Mouse (Mus musculus) thymus, postnatal 25 days (tissue): ENCODE results near the gene Nrip1.

ENCODE experiments used
- DNase-seq: peaks from one replicate; pipeline ENCODE4 v3.0.0; 2022

Gene Nrip1

DNA sequence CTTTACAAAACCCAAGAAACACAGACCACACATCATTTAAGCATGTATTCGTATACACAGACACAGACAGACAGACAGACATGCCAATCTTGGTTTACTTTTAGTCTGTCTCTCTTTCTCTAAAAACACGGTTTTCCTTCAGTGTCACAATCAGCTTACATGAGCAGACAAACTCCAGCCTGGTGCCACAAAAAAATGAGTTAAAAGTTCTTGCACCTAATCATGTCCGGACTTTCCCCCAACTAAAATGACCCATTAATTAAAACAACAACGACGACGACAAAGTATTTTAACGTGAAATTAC is 2.1 kb downstream of the Nrip1 start:
- DNase-seq: no peak

DNA sequence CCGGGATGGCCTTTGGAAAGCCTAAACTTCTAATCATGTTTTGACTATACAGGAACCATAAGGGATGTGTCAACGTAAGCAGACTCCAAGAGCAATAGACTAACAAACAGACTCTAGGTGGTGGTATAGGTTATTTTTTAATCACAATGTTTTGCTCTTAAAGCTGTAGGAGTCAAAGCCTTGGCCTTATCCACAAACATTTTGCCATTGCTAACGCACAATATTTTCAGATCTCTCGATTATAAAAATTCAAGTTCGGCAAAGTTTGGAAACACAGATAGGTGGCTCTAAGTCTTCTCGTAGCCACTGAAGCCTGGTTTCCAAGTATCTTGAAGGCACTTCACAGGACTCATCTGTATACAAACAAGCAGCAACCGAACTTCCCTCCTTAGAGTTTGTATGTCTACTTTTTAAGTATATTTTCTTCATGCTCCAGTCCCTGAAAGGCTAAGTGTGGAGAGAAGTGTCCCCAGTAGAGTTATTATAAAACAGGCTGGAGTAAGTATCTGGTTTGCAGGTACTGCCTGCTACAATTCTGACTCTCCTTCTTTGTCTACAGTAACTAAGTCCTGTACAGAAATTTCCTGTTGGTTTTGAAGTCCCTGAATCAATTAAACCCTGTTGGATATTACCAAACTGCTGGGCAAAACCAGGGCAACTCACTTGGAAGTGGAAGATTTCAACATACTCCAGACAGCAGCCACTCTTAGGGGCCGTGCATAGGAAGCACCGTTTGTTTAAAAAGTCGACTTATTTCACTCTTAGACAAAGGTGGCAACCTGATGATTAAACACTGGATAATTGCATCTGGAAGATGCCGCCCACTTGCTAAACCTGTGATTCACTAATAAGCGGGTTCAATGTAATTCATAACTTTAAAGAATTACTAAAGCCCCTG is 2.7 kb downstream of the Nrip1 start:
- peak; percentile 39 for DNase-seq

DNA sequence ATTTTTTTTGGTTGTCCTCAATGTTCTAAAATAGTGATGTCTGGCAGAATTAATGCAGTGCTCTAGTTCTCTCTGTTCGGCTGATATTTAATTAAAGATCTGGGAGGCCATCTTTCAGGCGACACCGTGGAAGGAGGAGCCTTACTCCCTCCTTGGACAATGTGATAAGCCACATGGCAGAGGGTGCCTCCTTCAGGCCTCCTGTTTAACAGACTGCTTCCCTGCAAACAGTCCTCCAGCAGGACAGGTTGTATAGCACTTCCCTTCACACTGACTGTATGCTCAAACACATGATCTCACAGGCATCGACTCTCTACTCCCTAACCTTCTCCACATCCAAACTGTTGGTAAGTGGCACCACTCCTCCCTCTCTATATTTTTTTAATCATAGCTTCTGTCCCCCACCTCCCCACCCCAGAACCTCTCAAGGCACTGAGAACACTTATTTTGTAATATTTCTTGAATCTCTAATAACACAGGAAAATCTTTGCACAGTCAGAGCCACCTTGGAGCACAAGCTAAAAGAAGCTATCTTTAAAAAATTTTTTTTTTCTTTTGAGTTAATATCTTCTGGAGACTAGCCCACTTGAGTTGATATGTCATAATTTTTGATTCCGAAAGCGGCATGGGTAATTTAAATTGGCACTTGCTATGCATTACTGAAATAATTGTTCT is 3.4 kb downstream of the Nrip1 start:
- DNase-seq: peak; percentile 47

DNA sequence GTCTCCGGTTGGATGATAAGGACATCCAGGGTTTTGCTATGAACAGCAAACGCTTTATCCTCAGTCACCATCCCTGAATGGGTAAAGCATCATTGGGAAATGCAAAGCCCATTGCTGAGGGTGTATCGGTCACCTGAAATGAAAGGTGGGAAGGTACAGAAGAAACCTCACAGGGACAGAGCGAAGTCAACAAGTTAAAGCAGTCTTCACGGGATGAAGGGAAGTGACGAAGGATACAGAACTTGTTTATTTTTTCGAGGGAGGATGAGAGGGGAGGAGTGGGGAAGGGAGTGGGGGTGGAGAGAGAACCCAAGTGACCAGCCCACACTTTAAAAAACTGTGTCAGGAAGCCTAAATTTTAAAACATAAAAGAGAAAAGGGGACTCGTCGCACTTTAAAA is 4.4 kb downstream of the Nrip1 start:
- no peak for DNase-seq

DNA sequence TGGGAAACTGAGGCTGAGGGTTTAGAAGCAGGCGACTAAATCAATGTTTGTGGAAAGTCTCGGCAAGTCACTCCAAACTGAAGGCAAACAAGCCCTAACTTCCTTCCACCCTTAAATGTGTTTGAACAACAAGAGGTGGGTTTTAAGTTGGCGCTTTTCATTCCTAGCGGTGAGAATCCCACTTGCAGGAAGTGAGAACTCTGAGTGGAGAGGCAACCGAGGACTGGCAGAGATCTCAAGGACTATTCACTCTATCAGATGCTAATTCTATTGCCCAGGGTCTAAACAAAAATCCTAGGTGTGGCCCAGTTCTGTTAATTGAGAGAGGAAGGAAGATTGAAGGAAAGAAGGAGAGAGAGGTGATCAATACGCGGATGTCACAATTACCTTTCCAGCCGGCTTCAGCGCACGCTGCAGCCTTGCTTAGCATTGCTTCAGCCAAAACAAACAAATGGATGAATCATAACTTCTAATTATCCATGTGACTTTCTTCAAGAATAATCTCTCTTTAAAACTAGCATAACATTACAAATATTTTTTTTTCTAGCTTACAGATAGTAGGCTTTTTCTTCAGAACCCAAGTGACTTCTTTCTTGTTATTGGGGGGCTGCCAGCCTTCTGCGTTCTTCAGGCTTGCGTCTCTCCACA is 6.2 kb downstream of the Nrip1 start:
- DNase-seq: no peak

DNA sequence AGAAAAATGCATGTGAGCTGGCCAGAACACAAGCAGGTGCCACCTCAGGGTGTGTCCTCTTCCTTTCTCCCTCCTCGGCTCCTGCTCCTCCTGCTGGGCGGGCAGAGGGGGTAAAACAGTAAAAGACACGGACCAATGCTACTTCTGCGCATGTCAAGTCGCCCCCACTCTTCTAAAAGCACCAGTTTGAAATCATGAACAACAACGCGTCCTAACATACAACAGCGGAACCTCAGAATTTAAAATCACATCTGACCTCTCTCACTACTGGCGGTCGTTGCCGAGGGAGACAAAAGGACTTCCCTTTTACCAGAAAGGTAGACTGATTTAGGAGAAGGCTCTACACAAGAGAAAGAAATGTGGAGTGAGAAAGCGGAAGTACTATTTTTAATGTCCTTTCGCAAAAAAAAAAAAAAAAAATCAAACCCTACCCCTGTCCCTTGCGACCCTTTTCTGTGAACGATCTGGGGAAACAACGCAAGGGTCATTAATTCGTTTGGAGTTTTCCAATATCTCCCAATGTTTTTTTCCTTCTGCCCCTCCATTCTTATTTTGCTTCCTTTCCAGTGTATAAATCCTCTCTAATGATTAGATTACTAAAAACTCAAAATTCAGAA is 7.7 kb downstream of the Nrip1 start:
- DNase-seq: peak; percentile 53

DNA sequence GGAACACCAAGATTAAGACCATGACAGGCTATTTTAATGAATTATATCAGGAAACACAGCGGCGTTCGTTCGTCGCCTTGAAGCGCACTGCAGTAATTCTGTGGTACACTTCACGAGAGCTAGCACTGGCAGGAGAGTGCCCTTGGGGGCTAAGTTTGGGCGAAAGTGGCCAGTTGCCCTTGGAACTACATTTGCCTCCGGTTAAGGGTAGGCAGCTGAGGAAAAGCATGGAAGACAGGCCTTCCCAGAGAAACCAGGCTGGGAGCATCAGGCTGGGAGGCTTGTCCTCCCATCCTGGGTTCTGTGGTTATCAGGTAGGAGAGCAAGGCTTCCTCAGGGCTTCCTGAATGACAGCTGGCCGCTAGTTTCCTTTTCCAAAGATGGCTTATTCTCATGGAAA is 8.4 kb downstream of the Nrip1 start:
- DNase-seq: no peak

DNA sequence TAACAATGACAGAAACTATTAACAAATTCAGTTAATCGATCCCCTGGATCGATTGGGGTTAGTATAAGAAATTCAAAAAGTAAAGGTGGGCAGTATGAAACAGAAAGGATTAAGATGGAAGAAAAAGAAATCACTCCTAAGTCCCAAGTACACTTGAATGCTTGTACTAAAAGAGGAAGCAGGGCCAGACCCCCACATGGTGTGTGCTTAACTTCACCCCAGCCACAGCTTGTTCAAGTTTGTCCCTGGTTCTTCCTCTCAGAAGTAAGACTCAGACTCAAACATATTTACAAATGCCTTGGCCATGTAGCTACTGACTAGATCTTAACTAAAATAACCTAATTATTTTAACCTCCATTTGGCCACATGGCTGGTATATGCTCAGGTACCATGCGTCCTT is 10.0 kb downstream of the Nrip1 start:
- no peak for DNase-seq

DNA sequence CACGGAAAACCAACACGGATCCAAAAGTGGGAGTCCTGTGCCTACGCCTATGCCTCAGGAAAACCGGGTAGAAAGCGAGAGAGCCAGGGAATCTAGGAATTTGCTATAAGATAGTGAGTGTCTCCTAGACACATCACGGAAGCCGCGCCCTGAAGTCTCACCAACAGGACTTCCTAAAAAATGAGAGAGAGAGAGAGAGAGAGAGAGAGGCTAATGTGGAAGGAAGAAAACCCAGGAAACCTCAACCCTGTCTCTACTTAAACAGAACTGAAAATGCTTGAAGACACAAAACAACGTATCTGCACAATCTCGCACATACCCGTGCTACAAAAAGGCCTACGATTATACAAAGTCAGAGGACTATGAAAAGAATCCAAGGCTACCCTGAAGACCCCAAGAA is 10.6 kb downstream of the Nrip1 start:
- no peak for DNase-seq

DNA sequence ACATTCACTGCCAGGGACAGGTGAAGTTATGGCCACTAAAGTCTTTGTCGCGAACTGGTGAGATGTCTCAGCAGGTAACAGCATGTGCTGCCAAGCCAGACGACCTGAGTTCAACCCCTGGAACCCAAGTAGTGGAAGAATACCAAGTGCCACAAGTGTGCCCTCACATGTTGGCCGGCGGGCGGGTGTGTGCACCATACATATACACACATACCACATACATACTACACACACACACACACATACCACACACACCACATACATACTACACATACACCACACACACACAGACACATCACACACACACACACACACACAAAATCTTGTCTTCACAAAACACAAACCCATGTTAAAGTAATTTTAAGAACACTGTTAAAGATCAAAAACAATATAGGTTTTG is 13.2 kb downstream of the Nrip1 start:
- no peak for DNase-seq

DNA sequence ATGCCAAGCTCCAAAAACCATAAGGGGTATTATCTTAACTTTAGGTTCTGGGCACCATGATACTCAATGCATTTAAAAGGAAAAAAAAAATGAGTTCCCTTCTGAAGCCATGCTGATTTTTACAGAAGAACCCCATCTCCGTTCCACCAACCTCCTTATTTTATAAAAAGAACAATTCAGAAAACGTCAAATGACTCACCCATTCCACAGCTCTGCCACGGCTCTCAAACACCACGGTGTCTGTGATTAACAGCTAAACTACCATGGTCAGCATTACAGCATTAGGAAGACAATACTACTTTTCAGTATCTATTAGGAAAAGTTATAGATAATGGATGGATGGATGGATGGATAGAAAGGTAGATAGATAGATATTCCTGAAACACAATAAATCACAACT is 14.9 kb downstream of the Nrip1 start:
- no peak for DNase-seq

DNA sequence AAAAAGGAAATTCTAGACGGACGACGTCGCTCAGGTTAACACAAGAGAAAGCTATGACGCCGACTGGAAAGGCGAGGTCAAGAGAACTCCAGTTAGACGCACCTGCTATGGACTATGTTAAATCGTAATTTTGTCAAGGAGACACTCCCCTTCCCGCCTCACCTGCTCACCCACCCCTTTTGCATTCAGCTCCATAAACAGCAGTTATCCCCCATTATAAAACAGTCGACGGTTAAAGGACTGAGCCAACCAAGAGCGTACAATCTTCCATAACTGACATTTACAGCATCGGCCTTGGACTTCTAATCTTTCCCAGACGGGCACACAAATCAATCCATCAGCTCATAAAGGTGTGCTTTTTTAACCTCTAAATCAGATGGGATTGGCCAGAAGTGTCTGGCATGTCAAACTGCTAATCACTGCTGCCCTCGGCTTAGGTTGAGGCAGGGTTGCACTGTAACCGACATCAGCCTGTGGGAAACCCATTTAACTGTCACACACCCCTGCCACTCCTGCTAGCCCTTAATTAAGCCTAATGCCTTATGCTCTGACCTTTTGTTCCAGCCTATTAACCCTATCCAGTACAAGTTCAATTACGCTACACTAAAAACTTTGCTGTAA is 15.4 kb downstream of the Nrip1 start:
- DNase-seq: no peak

DNA sequence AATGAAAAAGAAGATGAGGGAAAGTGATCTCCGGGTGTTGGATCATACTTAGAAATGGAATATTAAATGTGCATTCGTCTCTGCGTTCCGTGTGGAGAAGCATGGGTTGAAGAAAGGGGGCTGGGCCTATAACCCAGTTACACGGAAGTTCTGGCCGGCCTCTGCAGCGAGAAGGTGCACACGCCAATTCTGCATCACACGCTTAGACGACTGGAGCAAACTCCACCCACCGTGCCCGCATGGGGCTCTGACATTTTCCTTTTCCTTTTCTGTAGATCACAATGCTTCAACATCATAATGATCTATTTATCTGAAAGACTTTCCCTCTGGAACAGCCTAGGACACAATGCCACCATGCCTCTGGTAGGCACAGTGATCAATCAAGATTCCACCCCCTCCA is 16.5 kb downstream of the Nrip1 start:
- DNase-seq: no peak

DNA sequence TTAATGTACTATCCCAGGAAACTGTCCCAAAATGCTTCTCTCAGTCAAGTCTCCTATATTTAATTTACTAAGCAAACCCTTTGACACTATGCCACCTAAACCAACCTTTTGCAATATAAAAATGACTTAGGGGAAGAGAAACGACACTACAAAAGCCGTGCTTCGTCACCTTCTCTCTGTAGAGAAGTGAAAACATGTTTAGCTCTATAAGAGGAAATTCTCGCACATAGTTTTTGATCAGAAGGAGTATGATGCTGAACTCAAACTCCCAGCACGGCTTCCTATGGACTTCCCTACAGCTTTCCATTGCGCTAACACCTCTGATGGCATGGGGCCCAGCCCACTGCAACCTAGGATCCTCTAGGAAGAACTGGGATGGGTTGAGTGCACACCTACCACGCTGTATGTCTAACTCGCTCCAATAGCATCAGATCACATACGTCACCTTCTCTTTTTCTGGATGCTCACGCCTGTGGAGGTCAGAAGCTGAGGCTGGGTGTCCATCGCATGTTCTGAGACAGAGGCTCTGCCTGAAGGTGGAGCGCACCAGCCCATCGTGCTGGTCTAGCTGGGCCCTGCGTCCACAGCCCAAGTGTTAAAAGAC is 17.6 kb downstream of the Nrip1 start:
- DNase-seq: no peak

DNA sequence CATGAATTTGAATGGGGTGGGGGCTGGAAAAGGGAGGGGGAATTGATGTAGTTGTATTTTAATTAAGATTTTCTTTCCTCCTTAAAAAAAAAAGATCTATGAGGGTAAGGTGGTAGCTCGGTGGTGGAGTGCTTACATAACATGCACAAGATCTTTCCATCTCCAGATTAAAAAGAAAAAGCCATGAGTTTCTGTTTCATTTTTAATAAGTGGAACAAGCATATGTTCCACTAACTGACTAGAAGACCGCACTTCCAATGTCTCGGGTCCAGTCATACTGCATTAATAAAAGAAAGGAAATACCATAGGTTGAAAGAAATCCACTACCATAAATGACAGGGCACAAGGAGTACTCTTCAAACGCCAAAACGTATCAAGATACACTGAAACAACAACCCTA is 18.4 kb downstream of the Nrip1 start:
- no peak for DNase-seq

DNA sequence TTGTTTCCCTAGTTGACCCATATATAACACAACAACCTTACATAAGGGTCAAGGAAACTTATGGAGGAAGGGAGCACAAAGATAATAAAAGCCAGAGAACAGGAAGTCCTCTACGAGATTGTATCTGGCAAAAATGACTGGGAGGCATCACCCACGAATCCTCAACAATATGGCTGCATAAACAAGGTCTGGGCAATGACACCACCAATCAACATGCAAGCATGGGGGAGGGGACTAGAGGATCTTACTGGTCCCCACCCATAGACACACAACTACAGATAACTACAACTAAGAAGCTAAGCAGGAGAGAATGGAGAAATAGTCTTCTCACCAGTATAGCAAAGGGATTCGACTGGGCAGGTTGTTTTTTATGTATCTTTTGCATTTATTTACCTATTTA is 18.8 kb downstream of the Nrip1 start:
- DNase-seq: no peak

DNA sequence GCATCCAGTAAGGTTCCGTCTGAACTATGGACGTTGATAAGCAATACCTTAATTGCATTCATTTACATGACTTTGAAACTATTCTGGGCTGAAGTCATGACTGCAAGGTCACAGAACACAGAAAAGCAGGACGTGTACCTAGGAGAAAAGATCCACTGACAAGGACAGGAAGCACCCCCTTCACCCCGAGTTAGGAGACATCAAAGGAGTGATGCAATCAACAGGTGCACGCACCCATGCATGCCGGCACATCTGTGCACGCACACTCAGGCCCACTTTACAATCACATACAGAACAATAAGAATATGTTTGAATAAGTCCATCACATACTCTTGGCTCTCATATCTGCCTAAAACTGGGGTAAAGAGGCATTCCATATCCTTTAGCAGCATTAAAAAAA is 19.3 kb downstream of the Nrip1 start:
- DNase-seq: peak; percentile 74

DNA sequence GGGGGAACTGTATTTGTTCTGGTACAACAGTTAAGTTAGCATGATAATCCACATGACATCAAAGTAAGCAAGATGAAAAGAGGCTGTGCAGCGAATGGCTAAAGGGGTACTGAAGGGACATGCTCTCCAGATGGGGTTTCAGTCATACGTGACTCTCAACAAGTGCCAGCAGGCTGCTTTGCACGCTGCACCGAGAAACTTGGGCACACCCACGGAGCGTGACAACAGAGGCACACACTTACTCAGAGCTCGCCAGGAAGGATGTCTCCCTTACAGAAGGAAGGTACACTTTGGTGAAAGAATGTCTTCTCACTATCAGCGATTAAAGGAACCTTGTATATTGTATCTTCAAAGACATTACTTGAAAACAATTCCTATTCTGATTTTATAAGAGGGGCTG is 22.7 kb downstream of the Nrip1 start:
- DNase-seq: no peak

DNA sequence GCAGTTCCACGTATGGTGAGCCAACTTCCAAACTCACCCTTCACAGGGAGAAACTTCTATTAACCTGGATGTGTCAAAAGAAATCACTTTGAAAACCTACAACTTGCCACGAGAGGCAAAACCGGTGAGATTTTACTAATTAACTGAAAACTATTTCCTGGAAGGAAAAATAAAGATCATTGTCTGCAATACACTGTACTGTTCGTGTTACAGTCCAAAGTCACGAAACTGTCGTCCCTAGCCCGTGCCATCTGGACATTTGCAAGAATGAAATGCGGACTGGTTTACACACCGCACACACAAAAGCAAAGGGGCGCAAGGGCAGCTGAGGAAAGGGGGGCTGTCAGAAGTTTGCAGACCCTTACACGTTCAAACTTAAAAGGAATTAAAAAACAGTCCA is 24.6 kb downstream of the Nrip1 start:
- no peak for DNase-seq

DNA sequence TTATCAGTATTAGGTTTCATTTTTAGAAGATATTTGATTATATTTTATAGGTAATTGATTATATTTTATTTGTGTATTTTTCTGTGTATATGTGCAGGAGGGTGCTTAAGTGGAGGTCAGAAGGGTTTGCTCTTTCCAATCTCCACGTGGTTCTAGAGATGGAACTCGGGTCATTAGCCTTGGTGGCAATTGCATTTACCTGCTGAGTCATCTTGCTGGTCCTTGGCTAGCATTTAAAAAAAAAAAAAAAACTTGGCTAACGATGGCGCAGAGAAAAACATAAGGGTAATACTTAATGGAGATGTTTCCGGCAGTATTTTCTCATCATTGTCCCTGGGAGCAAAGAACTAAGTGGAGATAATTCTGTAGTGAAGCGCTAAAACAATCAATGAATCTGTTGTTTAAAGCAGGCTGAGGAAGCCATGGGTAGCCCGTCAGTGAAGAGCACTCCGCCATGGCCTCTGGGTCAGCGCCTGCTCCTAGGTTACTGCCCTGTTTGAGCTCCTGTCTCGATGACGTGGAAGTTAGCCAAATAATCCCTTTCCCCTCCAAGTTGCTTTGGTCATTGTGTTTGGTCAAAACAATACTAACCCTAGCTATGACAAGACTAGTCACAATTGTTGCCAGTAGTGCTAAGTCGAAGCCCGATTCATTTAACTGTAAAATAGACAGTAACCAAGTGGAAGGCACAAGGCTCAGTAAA is 25.8 kb downstream of the Nrip1 start:
- DNase-seq: no peak

DNA sequence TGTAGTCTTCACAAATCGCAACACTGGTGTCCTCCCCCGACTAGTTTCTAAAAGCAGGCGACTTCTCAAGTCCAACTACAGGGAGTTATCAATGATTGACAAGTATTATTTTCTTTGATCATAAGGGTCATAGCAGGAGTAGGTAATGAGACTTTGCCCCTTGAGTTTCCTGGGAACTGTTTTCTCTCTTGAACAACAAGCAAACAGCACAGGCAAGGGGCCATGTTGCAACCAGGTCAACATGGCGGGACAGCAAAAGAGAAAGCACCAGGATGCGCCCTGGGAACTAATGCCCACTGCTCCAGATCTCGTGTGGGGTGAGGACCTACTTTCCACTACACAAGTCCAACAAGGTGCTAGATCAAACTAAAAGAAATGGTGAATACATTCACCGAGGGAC is 27.3 kb downstream of the Nrip1 start:
- DNase-seq: no peak

DNA sequence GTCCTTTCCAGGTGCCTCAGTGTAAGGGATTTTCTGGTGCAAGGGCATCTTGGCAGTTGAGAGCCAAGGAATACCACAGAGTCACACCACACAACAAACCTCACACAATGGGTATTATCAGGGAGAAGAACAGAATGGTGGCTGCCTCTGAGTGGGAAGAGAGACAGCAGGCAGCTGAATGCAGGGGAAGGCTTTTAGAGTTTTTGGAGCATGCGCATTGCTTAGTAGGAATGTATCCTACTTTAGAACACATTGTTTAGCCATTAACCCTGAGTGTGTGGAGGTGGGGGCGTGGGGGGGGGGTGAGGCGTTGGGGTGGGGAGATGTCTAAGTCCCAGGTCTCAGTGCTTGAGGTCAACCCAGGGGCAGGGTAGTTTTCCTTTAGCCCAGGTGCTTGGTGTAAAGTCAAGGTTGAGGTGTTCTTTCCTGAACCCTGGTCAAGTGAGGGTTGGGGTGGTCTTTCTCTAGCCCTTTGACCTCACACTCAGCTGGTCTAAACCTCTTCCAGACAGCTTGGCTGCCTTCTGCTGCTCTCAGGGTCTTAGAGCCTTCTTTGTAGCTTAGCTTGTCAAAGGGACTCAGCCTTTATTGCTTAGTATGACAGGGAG is 28.8 kb downstream of the Nrip1 start:
- no peak for DNase-seq
